Mouse (Mus musculus): ENCODE measurements around the gene Pdia3. TPM values are rescaled to one million over a fixed set of nuclear protein-coding genes. Genes with fewer than 3 reads are reported as not detected.
"Not testable (repeated sequence)": the region's sequence is repeated elsewhere in the genome, so short reads cannot be mapped to it uniquely, and the experiment has no call there.

Pdia3 gene
- 92.2 and 124 TPM in 2 replicates for polyA plus RNA-seq (2012; ENCODE audit: insufficient read depth, insufficient read length, missing spikeins)

DNA sequence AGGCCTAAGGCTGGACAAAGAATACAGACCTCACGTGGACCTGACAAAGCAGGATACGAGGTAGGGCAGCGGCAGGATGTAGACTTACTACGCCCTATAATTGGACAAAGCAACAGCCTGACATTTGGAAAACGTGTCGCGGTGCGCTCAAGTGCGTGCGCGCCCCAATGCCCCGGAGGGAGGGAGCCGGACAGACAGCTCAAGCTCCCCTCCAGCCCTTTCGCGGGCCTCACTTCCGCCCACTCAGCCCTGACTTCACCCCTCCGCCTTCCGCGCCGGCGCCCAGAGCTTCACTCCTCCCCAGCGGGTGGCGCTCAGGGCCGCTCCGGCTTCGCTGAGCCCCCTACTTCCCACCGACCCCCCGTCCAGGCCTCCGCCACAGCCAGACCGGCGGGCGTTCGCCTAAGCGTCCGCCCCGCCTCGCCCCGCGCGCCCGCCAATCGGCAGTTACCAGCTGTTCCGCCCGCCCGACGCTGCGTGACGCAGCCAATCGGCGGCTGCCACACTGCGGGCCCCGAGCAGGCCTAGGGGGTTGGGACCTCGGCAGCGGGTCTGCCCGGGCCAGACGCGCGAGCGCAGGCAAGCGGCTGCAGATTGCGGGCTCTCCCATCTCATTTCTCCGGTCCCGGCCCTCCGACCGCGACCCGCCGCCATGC is at the start of gene Pdia3, which contains the start of gene Catsper2:
Gene Pdia3 (plus strand): TSS at position 389 of the 656 bp plus-strand sequence.
Gene Catsper2 (minus strand): TSS at position 406 of the 656 bp plus-strand sequence.
- Histone ChIP-seq H3K4me3 (ENCODE audit: insufficient read depth, low read depth, low read length) (peak within 1 kb of the TSS; percentile 98), H3K27ac (replicated peaks; ENCODE audit: low read depth, low read length) (peak within 1 kb of the TSS; percentile 88), H3K4me1 (ENCODE audit: control insufficient read depth, insufficient read depth, insufficient read length, low read length) (peaks cover 8% of the 10 kb centered on the region; the same call in 1 of the 2 replicates)

DNA sequence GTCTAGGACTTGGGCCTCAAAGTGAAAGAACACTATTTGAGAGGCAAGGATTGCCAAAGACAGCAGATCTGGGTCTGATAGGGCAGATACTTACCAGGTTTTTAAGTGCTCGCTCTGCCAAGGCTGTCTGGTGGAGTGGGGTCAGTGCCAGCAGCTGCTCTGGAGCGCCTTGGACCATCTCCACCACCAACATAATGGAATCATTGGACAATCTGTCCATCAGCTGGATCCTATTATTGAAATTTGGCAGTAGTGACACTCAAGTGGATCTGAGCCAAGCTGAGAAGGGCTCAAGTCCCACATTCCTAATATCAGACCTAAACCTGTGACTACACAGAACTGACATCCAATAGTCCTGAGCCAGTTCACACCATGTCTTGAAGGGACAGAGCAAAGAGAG is 44.7 kb upstream of the Pdia3 start:
- H3K27ac ChIP-seq (replicated peaks; ENCODE audit: low read depth, low read length), result no peak overlapping the region
- H3K4me3 ChIP-seq (ENCODE audit: insufficient read depth, low read depth, low read length), result no peak overlapping the region
- H3K4me1 ChIP-seq (ENCODE audit: control insufficient read depth, insufficient read depth, insufficient read length, low read length), result no peaks in the 10 kb centered on the region

DNA sequence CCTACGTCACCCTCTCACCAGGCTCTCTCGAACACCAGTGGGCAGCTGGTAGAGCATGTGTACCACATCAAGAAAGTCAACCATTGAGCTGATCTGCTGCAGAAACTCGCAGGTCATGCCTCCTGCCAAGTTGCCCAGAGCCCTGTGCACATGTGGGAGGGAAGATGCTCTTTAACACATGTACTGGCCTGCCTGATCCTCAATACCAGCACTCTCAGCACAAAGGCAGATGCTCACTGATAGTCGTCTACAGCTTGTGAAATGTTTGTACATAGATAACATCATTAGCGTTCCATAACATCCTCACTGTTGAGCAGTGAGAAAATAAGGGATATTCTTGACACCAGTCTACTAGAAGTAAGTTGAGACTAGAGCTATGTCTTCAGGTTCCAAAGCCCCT is 42.7 kb upstream of the Pdia3 start:
- Histone ChIP-seq H3K4me3 (ENCODE audit: insufficient read depth, low read depth, low read length) (no peak overlapping the region), H3K27ac (replicated peaks; ENCODE audit: low read depth, low read length) (no peak overlapping the region), H3K4me1 (ENCODE audit: control insufficient read depth, insufficient read depth, insufficient read length, low read length) (no peaks in the 10 kb centered on the region)

DNA sequence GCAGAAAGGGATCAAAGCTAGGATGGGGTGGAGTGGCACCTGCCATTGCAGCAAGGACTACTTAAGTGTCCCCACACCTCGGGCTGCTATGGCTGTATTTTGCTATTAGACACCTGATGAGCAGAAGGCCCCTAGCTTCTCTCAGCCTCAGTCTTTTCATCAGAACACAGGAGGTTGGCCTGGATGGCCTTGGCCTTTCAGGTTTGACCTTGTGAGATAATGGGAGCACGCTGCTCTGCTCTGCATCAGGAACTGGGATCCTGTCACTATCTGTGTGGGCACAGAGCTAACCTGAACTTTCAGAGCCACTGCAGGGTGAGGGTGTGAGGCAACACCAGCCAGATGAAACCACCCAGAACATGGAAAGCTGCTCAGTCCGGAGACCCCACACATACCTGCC is 41.3 kb upstream of the Pdia3 start:
- Histone ChIP-seq H3K4me1 (ENCODE audit: control insufficient read depth, insufficient read depth, insufficient read length, low read length) (no peaks in the 10 kb centered on the region), H3K4me3 (ENCODE audit: insufficient read depth, low read depth, low read length) (no peak overlapping the region), H3K27ac (replicated peaks; ENCODE audit: low read depth, low read length) (no peak overlapping the region)

- no peak overlapping the region for H3K27ac ChIP-seq (replicated peaks; ENCODE audit: low read depth, low read length)
- no peaks in the 10 kb centered on the region for H3K4me1 ChIP-seq (ENCODE audit: control insufficient read depth, insufficient read depth, insufficient read length, low read length)
- H3K4me3 ChIP-seq (ENCODE audit: insufficient read depth, low read depth, low read length), result no peak overlapping the region
Measured at GRCm38 (mm10) chr2:121374766-121375165, 38.8 kb upstream of the Pdia3 start.

GRCm38 (mm10) chr2:121386961-121387575 is 26.5 kb upstream of the Pdia3 start, which contains the start of gene Strc:
TSS of gene Strc (minus strand) at chr2:121387168.
- not testable (repeated sequence) for H3K27ac ChIP-seq (replicated peaks; ENCODE audit: low read depth, low read length); H3K4me1 ChIP-seq (ENCODE audit: control insufficient read depth, insufficient read depth, insufficient read length, low read length); H3K4me3 ChIP-seq (ENCODE audit: insufficient read depth, low read depth, low read length)

DNA sequence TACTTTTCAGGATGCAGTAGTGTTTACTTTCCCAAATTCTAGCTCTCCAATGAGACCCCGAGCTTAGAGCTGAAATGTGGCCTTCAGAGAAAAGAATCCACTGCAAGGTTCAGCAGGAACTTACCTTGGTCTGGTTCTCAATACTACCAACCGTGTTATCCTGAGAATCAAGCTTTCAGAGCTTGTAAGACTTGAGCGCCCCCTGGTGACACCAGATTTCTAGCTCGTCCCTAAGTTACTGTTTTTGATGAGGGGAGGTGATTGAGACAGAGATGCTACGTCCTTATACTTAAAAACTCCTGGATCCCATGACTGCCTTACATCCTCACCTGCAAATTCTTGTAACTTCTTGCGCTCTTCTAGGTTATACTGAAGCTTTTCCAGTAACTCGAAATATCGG is 17.0 kb upstream of the Pdia3 start:
- no peaks in the 10 kb centered on the region for H3K4me1 ChIP-seq (ENCODE audit: control insufficient read depth, insufficient read depth, insufficient read length, low read length)
- no peak overlapping the region for H3K27ac ChIP-seq (replicated peaks; ENCODE audit: low read depth, low read length)
- no peak overlapping the region for H3K4me3 ChIP-seq (ENCODE audit: insufficient read depth, low read depth, low read length)

- no peak overlapping the region for H3K4me3 ChIP-seq (ENCODE audit: insufficient read depth, low read depth, low read length)
- H3K27ac ChIP-seq (replicated peaks; ENCODE audit: low read depth, low read length), result no peak overlapping the region
- H3K4me1 ChIP-seq (ENCODE audit: control insufficient read depth, insufficient read depth, insufficient read length, low read length), result no peaks in the 10 kb centered on the region
Measured at GRCm38 (mm10) chr2:121403296-121403695, 10.3 kb upstream of the Pdia3 start.

DNA sequence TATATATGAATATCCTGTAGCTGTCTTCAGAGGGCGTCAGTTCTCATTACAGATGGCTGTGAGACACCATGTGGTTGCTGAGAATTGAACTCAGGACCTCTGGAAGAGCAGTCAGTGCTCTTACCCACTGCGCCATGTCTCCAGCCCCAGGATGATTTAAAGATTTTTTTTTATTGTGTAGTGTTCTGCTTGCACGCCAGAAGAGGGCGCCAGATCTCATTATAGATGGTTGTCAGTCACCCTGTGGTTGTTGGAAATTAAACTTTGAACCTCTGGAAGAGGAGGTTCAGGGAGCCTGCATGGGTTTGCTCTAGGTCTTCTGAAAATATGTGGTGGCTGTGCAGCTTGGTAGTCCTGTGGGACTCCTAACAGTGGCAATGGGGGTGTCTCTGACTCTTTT is 5.4 kb upstream of the Pdia3 start:
- Histone ChIP-seq H3K4me1 (ENCODE audit: control insufficient read depth, insufficient read depth, insufficient read length, low read length) (no peaks in the 10 kb centered on the region), H3K27ac (replicated peaks; ENCODE audit: low read depth, low read length) (no peak overlapping the region), H3K4me3 (ENCODE audit: insufficient read depth, low read depth, low read length) (no peak overlapping the region)

DNA sequence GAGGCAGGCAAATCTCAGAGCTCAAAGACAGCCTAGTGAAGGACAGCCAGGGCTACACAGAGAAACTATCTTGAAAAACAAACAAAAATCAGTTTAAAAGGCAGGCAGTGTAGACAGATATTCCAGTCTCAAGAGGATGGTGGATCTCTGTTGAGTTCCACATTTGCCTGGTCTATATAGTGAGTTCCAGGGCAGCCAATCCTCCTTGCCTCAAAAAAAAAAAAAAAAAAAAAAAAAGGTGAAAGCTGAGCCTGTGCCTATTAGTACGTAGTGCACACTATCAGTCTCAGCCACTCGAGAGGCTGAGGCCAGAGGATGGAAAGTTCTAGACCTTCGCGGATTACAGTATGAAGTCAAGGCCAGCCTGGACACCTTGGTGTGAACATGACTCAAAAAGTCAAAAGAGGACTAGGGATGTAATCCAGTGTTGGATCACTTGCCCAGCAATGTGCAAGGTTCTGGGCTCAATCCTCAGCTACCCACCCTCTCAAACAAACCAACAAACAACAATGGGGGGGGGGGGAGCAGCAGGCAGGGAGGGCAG is 660 bp upstream of the Pdia3 start:
- H3K27ac ChIP-seq (replicated peaks; ENCODE audit: low read depth, low read length), result peak overlapping the region; percentile 86
- peaks cover 8% of the 10 kb centered on the region; the same call in 1 of the 2 replicates for H3K4me1 ChIP-seq (ENCODE audit: control insufficient read depth, insufficient read depth, insufficient read length, low read length)
- H3K4me3 ChIP-seq (ENCODE audit: insufficient read depth, low read depth, low read length), result peak overlapping the region; percentile 69

GRCm38 (mm10) chr2:121414139-121414685 is 637 bp downstream of the Pdia3 start:
- Histone ChIP-seq H3K4me3 (ENCODE audit: insufficient read depth, low read depth, low read length) (peak overlapping the region; percentile 98), H3K27ac (replicated peaks; ENCODE audit: low read depth, low read length) (peak overlapping the region; percentile 88), H3K4me1 (ENCODE audit: control insufficient read depth, insufficient read depth, insufficient read length, low read length) (peaks cover 8% of the 10 kb centered on the region; the same call in 1 of the 2 replicates)

DNA sequence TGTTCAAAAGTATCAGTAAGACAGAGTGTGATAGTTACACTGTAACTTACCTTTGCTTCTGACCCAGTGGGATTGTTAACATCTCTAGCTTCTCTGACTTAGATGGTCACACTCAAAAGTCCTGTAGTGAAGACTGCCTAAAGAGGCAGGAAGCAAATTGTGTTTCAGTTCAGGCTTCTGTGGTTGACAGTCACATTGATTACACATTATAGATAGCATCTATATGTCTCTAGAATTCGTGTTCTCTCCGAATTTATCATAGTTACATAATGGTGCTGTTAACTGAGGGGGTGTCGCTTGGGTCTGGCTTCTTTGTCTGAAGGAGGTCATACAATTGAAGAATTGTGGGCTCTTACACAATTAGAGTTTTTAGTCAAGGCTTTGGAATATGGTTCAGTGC is 1.5 kb downstream of the Pdia3 start:
- Histone ChIP-seq H3K27ac (replicated peaks; ENCODE audit: low read depth, low read length) (no peak overlapping the region), H3K4me1 (ENCODE audit: control insufficient read depth, insufficient read depth, insufficient read length, low read length) (peaks cover 8% of the 10 kb centered on the region; the same call in 1 of the 2 replicates), H3K4me3 (ENCODE audit: insufficient read depth, low read depth, low read length) (0 out of 2 replicates have a peak overlapping the region, but pooled peaks have one; percentile 1)

DNA sequence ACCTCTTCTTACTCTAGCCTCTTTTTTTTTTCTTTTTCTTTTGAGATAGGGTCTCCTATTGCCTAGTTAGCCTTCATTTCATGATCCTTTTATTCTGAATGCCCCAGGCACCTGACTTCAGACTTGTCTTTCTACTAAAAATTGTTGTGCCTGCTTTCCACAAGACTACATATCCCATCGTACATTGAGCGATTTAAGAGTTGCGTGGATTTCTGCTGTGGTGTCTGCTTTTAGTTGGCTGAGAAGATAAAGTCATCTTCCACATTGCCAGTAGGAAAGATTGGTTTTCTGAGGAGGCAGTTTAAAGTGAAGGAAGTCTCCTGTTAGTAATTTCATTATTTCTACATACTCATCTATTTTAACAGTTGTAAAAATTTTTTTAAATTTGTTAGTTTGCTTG is 2.0 kb downstream of the Pdia3 start:
- Histone ChIP-seq H3K4me3 (ENCODE audit: insufficient read depth, low read depth, low read length) (no peak overlapping the region), H3K27ac (replicated peaks; ENCODE audit: low read depth, low read length) (no peak overlapping the region)

GRCm38 (mm10) chr2:121416356-121416755 is 2.8 kb downstream of the Pdia3 start:
- no peak overlapping the region for H3K4me3 ChIP-seq (ENCODE audit: insufficient read depth, low read depth, low read length)
- H3K4me1 ChIP-seq (ENCODE audit: control insufficient read depth, insufficient read depth, insufficient read length, low read length), result peaks cover 8% of the 10 kb centered on the region; the same call in 1 of the 2 replicates
- no peak overlapping the region for H3K27ac ChIP-seq (replicated peaks; ENCODE audit: low read depth, low read length)

More for the DNA sequence above, 2.0 kb downstream of the Pdia3 start:
- peaks cover 8% of the 10 kb centered on the region; the same call in 1 of the 2 replicates for H3K4me1 ChIP-seq (ENCODE audit: control insufficient read depth, insufficient read depth, insufficient read length, low read length)

- peaks cover 8% of the 10 kb centered on the region; the same call in 1 of the 2 replicates for H3K4me1 ChIP-seq (ENCODE audit: control insufficient read depth, insufficient read depth, insufficient read length, low read length)
- H3K4me3 ChIP-seq (ENCODE audit: insufficient read depth, low read depth, low read length), result no peak overlapping the region
- no peak overlapping the region for H3K27ac ChIP-seq (replicated peaks; ENCODE audit: low read depth, low read length)
Measured at GRCm38 (mm10) chr2:121418476-121418875, 4.9 kb downstream of the Pdia3 start.

Measured in brown adipose tissue, adult 24 weeks (tissue).